Mouse (Mus musculus): ENCODE data around the gene Frmd3.
A peak's percentile ranks its signal among the peaks of the same experiment; 100 is the strongest.
"Not testable (repeated sequence)": the region's sequence is repeated elsewhere in the genome, so short reads cannot be mapped to it uniquely, and the experiment has no call there.

Frmd3 gene

DNA sequence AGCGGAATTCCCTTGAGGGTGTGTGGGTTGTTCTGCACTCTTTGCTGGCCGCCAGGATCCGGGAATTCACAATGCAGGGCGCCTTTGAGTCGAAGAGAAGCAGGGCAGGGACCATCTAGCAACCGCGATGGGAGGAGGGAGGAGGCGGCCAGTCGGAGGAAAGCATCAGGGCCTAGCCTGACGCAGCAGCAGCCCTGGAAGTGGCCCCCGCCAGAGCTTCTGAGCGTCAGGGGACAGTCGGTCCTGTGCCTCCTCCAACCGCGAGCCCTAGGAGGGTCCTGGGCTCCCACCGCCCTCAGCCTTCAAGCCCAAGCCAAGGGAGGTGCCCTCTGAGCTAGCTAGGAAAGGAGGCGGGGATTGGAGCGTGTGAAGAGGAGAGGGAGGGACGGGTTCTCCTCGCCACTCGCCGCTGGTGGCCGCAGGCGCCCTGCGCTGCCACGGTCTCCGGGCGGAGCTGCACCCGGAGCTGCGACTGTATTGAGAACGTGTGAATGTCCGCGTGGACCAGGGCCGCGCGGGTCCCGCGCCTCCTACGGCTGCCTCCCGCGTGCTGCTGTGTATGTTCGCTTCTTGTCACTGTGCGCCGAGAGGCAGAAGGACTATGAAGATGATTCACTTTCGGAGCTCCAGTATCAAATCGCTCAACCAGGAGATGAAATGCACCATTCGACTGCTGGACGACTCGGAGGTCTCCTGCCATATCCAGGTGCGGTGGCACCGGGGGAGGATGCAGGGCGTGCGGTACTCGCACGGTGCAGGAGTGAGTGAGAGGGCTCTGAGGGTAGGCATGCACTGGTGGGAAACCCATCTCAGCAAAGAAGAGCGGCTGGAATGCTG, at the start of gene Frmd3:
TSS of gene Frmd3 (plus strand) at position 232 of the 837 bp plus-strand sequence.
- DNase-seq (ENCODE audit: low spot score): no peak

DNA sequence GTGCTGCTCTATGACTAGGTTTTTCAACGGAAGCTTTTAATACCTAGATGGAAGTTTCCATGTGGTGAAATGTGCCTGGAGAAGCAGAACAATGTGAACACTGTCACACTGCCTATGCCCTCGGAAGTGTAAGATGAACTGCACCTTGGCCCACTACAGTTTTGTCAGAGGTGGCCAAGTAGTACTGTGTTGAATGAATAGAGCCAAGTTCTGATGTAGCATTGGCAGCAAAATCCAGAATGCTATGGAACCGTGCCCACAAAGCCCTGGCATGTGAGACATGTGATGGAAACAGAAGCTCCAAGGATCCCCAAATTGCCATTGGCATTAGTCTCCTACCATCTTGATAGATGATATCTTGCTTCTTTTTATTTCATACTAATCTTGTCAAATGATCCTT, 32.8 kb upstream of the Frmd3 start:
- DNase-seq (ENCODE audit: low spot score): no peak

DNA sequence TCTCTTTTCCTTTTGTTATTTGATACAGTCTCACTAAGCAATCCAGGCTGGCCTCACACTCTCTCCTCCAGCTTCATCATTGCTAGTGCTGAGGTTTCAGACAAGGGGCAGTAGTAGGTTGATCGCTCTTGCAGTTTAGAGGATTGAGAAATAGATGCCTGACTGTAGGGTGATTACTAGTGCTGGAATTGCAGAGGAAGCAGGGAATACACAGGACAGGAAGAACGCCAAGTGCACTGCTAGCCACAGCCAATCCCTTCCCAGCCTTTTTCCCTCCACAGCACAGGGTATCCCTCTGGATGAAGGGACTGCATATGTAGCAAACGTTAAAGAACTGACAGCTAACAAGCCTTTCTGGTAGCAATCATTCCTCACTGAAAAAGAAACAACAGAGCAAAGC, 965 bp upstream of the Frmd3 start:
- DNase-seq (ENCODE audit: low spot score): no peak

DNA sequence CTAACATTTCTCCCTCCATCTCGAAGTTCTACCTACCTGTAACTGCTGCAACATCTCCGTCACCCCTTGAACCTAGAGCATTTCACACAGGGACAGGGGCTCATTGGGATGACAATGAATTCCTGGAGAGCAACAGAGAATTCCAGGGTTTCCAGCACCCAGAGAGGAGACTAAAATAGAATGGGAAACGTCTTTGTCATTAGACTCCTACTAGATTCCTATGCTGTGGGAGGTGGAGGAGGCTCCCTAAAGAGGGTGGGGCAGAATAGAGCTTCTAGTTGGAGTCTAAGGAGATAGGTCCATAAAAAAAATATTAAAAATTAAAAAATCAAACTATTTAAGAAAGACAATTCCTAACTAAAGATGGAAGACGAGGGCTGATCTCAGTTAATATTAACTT, 542 bp upstream of the Frmd3 start:
- DNase-seq (ENCODE audit: low spot score): no peak

DNA sequence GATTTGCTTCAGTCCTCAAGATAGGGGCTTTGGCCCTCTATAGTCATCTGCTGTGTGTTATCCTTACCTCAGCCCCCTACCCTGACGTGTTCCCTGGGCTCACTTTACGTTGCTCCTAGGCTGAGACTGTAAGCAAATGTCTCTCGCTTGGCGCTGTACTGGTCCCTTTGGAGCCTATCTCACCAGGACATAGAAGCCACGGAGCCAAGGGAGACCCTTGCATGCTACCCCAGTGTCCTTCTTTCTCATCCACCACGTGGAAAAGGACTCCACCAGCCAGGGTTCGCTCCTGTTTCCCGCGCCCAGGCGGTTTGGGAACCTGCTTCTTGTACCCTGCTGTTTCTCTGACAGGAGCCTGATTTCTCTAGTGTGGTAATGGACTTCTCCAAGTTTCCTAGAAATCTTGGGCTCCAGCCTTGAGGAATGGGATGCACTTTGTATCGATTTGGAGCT, 832 bp downstream of the Frmd3 start:
- DNase-seq (ENCODE audit: low spot score): no peak

DNA sequence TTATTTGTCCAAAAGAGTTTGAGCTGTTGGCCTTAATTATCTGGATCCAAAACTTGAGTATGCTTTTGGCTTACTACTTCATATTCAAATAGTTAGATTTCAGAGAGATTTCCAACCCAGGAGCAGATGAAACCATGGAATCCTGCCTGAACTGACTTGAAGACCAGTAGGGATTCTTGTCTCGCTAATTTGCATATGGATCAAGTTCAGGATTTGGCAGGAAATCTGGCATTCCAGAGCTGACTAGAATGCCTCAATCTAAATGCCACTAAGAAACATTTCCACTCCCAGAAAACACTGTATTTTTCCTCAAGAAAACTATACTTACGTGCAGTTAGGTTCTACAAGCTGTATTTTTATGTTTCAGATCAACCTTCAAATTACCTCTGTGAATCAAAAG, 6.8 kb downstream of the Frmd3 start:
- no peak for DNase-seq (ENCODE audit: low spot score)

DNA sequence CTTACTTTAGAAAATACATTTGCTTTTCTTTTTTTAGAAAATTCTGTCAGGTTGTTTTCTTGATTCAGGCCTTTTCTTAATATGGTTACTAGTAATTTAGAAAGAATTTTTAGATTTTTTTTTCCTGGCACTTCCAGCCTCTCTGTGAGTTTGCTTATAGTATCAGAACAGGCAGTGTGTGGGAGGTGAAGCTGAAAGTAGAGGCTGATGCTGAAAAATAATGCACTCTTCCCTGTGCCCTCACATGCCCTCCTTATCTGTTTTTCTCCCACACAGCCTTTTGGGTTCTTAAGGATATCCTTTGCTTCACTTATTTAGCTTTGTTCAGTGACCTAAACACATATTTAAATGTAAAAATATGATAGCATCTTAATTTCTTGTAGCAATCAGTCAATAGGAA, 30.0 kb downstream of the Frmd3 start:
- DNase-seq (ENCODE audit: low spot score): no peak

DNA sequence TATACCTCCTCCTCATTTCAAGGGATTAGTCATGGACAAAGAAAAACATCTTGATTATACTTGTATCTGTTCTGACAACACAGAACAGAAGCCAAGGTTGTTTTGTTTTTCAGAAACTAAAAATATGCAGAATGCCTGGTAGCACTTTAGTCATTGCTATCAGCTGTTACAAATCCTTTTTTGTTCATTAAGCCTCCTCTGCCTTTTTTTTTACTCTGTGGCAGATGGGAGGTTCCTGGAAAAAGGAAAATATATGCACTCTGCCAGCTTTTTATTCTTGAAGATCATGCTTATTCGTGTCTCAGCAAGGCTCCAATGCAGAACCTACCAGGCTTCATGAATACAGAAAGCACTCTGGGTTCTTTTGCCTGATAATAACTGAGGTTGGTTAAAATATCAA, 38.5 kb downstream of the Frmd3 start:
- peak; percentile 61 for DNase-seq (ENCODE audit: low spot score)

DNA sequence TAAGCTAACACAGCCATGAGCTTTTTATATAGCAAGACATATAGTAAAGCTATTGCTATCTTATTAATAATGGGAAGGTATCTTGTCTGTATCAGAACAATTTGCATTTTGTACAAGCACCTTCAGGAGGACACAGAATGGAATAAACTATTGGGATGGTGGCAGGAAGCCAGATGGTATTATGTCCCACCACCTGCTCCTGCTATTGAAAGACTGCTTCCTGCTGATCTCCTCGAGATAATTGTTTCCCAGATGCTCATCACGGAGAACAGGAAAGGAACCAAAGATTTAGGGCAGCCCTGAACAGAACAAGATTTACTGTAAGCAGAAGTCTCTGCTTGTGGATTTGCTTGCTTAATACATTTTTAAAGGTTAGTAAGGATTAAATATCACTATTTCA, 63.5 kb downstream of the Frmd3 start:
- DNase-seq (ENCODE audit: low spot score): no peak

DNA sequence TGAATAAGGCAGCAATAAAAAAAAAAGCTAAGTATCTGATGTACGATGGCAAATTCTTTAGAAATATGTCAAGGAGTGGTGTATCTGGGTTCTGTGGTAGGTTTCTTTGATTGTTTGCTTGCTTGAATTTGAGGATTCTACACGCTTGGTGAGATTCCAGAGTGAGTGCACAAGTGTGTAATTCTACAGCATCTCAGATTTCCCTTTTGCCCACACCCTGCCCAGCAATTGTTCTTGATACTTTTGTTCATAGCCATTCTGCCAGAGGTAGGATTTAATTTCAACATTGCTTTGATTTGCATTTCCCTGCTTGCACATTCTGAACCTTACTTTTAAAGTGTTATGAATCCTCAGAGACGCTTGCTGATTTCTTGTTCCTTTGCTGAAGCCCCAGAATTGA, 97.6 kb downstream of the Frmd3 start:
- no peak for DNase-seq (ENCODE audit: low spot score)

DNA sequence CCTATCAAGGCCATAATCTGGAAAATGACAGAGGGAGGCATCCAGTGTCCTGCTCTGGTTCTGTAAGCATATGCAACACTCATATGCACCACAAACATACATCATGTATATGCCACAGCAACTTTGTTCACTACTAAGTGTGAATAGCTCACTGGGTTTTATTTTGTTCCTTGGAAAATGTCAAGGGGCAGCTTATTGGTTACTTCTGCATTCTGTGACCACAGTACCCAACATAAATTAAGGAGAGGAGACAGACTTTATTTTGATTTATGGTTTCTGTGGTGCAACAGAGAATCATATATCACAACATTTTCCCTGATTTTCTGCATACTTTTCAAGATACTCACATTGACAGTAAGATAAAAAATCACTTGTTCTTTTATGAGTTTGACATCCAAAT, 178.3 kb downstream of the Frmd3 start:
- no peak for DNase-seq (ENCODE audit: low spot score)

DNA sequence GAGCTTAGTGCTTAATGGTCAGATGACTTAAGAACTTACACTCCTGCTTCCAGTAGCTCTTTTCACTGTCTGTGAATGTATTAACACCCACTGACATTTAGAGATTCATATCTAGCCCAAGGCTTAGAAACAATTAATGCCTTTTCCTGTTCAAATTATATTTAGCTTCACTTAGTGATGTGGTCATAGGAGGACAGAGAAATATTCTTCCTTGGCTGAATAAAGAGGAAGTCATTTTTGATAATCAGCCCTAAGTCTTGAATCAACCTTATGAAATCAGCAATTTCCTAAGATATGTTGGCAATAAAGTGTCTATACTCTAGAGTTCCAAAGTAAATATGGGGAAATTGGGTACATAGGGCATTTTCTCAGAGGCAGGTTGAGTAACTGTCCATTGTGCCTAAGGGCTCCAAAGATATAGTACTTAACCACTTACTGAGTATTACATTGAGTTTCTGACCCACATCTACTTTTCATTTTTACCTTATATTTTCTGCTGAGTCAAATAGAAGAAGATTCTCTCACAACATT, 188.1 kb downstream of the Frmd3 start:
- no peak for DNase-seq (ENCODE audit: low spot score)

DNA sequence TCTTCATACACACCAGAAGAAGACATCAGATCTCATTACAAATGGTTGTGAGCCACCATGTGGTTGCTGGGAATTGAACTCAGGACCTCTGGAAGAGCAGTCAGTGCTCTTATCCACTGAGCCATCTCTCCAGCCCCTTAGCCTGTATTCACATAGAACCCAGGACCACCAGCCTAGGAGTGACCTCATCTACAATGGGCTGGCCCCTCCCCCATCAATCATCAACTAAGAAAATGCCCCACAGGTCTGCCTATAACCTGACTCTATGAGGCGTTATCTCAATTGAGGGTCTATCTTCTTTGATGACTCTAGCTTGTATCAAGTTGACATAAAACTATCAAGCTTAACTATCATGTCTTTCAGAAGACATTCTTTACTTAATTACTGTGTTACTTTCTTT, 208.5 kb downstream of the Frmd3 start:
- DNase-seq (ENCODE audit: low spot score): not testable (repeated sequence)

DNA sequence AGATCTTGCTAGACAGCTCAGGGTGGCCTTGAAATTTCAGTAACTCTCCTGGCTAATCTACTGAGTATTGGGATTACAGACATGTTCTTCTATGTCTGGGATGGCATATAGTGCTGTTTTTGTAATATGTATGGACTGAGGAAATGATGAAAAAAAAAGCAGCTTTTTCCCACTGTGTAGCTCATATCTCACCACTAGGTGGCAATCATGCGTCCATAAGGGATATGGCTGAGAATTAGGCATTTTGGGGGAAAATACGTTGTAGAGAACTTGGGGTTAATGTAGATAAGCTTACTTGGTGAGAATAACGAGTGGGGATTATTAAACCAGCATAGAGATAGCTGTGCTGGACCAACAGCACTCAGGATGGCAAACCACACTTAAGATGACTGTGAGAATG, 209.1 kb downstream of the Frmd3 start:
- no peak for DNase-seq (ENCODE audit: low spot score)

DNA sequence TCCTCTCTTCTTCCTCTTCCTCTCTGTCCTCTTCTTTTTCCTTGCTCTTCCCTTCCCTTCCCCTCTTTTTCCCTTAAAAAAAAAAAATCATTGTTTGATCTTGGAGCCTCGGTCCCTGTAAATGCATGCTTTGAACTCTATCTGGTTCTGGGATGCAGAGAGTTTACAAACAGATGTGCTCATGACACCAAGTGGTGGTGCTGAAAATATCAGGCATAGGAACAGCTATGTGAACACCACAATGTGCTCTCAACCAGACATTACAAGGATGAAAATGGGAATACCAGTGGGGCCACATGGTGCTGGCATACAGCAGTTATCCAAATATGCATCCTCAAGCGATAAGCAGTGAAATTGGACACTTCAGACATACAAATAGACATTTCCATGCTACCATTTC, 211.0 kb downstream of the Frmd3 start:
- DNase-seq (ENCODE audit: low spot score): no peak

DNA sequence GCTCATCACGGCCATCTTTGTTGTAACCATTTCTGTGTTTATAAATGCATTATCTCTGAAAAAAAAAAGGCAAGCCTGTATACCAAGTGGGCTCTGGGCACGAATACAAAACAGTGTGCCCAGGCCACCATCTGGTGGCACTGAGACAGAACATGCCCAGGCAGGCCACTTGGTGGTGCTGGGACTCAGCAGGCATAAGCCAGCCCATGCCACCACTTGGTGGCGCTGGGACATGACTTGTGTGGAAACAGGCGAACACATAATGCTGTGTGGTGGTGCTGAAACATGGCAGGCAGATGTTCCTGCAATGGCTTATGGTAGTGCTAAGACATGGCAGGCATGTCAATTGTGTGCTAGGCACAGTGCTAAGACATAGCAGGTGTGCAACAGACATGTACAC, 217.8 kb downstream of the Frmd3 start:
- no peak for DNase-seq (ENCODE audit: low spot score)

DNA sequence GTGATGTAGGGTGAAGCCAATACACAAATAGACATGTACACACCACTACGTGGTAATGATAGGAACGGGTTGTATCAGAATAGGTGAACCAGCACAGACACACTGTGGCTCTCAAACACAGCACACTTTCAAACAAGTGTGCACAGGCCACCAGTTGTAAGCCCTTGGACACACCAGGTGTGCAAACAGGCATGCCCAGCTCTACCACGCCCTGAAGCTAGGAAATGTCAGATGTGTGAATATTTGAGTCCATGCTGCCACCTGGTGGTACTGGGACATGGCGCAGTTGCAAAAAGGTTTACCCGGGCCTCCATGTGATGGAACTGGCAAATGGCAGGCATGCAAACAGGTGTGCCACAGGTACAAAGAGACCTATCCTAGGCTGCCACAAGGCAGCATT, 218.2 kb downstream of the Frmd3 start:
- peak; percentile 36 for DNase-seq (ENCODE audit: low spot score)

DNA sequence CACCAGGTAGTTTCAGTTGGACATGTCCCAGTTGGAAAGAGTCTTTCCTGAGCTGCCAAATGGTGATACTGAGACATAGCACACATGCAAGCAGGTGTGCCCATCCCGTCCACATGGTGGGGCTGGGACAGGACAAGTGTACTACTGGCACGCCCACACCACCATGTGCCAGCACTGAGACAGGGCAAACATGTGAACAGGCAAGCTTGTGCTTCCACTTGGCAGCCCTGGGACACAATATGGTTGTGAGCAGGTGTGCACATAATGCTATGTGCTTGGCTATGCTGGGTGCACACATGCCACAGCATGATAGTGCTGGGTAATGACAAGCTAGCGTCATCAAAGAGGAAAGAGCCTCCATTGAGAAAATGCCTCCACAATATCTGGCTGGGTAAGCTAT, 220.3 kb downstream of the Frmd3 start:
- DNase-seq (ENCODE audit: low spot score): no peak

DNA sequence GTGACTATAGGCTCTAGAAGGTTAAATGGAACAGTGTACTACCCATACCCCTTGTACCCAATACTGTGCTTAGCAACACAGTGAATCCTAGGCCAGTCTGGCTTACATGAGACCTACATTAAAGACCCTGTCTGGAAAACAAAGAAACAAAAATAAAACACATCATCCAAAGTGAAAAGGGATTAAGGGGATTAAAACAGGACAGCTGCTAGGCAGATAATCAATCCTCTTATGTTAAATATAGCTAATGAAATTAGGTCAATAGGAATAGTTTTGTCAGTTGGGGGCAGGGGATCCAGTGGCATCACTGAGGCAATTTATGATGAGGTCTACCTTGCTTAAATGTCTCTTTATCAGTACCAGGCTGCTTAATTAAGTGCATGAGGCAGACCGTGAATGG, 228.9 kb downstream of the Frmd3 start, which contains the start of gene Kdm4c:
TSS of gene Kdm4c (plus strand) at position 322 of the 400 bp plus-strand sequence.
- DNase-seq (ENCODE audit: low spot score): no peak
